Mouse (Mus musculus): Measurements from ENCODE around the gene Ano6.

DNA sequence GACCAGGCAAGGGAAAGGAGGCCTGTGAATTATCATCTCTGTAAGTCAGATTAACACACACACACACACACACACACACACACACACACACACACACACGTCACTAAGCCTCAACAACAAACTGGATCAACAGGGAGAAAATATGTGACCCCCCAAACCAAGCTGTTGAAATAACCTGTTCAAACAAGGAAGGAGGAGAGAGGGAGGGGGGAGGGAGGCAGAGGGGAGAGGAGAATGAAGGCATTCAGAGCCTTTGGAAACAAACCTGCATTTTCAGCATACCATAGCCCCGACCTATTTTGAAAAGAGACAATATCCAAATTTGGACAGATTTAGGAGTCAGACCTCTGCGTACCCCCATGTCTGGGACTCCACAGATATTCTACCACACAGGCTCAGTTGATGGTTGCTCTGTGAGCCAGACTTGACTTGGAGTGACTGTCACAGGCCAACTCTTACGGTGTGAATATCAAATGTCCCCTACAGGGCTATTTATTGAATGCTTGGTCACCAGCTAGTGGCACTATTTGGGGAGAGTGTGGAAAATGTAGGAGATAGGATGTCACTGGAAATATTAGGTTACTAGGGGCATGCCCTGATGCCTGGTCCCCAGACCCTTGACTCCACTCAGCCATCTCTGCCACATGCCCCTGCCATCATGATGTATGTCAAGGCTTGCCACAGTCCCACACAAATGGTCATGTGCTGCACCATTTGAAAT is 185.7 kb downstream of the Ano6 start:
- TF ChIP-seq CTCF (IDR thresholded peaks at IDR 0.05) (no peak), EP300 (IDR thresholded peaks at IDR 0.05) (no peak)
